Mouse (Mus musculus) layer of hippocampus, adult 11-12 months (tissue): Measurements from ENCODE around the gene Adamtsl4.
A peak's percentile ranks its signal among the peaks of the same experiment; 100 is the strongest.

Source experiments
- DNase-seq: peaks from one replicate; pipeline ENCODE4 v3.0.0; 2022; ENCODE audit warnings: low spot score

The Adamtsl4 gene

DNA sequence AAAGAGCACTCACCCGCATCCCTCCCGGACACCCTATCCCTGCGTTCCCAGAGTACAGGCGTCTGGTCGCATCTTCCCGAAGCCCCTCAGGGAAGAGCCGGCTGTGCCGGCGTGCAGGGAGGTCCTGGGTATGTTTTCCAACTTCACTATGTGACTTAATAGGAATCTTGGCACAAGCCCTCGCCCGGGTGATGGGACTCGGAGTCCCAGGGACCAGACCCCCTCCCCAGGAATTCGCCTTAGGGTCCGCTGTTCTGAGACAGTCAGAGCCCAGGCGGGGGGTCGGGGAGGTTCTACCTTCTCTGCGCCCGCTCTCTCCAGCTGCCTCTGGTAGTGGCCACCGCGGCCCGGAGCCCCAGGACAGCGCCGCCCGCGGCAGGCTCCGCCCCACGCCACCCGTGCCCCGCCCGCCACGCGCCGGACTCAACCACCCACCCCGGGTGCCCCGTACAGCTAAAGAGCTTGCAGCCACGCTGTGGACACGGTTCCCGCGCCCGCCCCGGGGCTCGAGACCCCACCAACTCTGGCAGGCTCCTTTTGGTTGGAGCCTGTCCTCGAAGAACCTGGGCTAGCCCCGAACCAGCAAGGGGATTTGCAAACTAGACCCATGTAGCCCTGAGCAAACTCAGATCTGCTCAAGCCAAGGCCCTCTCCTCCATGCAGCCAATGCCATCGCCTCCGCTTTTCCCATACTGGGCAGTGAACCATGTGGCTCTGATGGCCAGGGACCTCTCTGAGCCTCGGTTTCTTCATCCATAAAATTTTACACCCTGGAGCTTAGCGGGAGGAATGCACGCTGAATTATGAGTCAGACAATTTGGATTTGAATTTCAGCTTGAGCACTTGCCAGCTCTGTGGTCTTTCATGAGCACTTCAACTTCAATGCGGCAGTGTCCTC, at the start of gene Adamtsl4:
TSS of gene Adamtsl4 (minus strand) at position 394 of the 898 bp plus-strand sequence.
- DNase-seq: no peak

DNA sequence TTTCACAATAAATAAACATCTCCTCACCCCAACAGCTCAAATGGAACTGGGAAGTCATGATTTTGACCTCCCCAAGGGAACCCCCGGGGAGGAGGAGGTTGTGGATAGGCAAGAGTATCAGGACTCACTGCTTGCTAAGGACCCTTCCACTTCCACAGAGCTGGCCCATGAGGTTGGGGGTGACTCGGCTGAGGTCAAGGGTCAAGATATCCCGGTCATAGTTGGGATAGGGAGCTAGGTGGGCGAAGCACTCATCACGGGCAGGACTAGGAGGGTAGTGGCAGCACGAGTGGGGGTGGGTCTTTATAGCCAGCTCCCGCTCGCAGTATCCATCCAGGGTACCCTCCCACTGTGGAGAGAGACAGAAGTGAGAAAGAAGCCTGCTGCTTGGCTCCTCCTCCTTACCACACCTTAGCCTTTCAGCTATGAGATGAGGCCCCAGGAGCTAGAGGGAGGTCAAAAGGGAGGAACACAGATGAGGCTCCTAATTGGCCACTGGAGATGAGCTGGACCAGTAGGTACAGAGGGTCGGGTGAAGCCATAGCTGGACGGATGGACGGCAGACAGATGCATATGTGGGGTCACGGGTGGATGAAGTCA, 47.5 kb upstream of the Adamtsl4 start:
- DNase-seq: no peak

DNA sequence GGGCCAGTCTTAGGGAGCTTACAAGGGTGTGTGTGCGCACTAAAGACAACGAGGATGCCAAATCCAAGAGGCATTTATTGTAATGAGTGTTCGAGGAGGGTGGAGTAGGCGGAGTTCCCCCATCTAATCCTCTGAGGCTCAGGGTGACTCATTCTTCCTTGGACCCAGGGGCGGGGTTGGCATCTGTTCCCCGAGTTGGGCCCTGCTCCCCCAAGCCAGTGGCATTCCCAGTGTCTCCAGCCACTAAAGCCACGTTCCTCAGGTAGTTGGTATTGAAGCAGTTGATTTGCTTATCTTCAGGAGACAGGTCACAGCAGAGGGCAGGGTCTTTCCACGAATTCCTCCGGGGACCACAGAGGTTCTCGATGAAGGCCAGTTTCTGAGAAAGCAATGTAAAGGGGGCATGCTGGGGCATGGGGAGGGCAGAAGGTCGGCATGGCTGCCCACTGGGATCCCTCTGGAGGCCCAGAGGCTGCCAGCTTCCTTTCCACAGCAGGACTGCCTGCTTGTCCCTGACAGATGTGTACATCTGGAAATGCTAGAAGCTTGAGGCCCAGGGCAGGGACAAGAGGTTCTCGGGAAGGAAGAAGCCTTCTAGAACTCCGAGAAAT, 46.5 kb upstream of the Adamtsl4 start:
- no peak for DNase-seq

DNA sequence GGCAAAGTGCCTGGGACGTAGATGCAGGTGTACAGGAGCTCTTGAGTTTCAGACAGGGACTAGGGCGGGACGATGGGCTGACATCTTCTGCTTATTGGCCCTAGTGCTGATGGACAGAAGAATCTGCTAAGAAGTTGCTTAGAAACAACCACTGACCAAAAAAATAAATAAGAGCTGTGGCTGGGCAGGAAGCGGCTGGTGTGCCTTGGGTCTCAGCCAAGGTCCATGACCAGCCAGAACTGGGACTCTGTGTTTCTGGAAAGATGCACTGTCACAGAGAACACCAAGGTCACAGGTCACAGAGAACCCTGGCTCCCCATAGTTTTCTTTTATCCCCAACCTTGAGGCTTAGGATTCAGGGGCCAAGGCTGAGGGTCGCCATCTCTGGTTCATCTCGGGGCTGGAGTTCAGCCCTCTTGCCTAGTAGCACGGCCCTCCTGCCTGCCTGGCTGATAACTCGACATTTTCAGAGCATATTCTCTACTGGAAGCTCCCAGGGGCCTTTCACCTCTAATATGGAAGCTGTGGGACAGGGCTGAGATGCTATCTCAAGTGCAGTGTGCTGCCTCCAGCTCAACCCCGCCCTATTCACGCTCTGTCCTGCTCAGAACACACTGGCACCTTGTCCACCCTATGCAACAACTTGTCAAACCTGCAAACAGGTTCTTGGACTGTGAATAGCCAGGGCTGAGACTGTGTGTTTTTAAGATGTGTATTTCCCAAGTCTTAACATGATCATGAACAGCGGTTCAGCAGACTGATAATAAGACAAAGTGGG, 45.2 kb upstream of the Adamtsl4 start:
- DNase-seq: no peak

DNA sequence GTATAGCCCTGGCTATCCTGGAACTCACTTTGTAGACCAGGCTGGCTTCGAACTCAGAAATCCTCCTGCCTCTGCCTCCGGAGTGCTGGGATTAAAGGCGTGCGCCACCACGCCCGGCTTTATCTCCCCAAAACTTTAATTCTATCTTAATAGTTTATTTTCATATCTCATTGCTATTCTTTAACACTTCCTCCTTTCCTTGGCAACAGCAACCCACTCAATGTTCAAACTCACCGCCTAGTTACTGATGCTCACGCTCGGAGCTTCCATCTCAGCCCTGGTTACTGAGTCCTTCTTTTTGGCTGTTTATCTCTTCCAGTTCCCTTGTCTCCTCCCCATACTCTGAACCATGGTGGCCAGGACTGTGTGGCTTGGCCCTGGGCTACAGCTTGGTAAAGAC, 44.6 kb upstream of the Adamtsl4 start:
- no peak for DNase-seq

DNA sequence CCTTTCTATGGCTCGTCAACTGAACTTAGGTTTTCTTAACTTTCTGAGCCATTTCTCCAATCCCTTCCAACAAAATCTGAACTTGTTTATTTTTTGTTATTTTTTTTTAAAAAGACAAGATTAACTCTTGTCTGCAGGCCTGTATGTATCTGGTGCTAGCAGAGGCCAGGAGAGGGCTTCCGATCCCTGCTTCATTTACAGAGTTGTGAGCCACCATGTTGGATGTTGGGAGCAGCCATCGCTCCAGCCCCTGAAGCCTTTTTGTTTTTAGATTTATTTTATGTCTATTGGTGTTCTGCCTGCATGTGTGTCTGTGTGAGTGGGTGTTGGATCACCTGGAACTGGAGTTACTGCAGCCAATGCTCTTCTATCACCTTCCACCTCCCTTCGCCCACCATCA, 44.1 kb upstream of the Adamtsl4 start:
- no peak for DNase-seq

DNA sequence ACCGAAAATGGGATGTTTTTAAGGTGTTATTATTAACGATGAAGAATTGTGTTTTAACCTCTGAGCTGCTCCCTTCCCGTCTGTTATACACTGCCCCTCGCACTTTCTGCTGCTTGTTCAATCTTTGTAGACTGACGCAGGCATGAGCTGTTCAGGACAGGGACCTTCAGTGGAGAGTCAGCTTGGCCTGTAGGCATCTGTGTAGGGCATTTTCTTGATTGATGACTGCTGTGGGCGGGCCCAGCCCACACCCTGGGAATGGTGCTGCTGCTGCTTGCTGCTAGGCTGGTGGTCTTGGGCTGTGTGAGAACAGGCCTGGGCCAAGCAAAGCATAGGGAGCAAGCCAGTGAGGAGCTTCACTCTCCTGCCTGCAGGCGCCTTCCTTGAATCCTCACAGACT, 42.7 kb upstream of the Adamtsl4 start:
- no peak for DNase-seq

DNA sequence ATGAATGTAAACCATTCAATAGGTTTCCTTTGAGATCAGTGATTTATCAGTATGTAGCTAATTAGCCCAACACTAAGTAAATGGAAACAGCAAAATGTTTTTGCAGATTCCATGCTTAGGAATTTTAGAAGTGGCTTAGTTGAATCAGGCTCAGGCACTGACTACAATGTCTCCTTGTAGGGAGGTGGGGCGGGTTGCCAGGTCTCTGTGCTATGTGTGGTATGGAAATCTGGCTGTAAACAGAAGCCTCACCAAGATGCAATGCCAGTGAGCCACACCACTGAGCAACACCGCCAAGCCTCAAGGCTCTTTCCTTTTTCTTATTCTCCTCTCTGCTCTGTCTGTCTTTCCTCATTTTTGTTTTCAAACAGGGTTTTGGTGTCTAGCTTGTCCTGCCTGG, 41.2 kb upstream of the Adamtsl4 start:
- no peak for DNase-seq

DNA sequence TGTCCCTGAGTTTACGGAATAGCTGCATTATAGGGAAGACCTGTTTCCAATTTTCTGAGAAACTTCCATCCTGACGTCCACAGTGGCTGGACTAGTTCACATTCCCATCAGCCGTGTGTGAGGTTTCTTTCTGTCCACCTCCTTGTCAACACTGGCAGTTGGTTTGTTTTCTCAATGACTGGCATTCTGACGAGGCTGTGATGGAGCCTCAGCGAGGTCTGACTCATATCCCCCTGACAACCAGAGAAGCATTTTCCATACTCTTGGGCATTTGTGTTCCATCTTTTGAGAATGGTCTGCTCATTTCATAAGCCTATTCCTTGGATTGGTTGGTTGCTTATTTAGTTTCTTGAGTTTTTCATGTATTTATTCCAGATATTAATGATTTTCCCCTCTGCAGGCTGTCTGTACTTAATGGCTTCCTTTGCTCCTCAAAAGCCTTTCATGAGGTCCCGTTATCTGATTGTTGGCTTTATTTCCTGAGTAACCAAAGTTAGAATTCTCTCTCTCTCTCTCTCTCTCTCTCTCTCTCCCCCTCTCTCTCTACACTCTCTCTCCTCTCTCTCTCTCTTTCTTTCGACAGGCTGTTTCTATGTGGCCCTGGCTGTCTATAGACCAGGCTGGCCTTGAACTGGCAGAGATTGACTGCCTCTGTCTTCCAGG, 39.1 kb upstream of the Adamtsl4 start:
- DNase-seq: no peak

DNA sequence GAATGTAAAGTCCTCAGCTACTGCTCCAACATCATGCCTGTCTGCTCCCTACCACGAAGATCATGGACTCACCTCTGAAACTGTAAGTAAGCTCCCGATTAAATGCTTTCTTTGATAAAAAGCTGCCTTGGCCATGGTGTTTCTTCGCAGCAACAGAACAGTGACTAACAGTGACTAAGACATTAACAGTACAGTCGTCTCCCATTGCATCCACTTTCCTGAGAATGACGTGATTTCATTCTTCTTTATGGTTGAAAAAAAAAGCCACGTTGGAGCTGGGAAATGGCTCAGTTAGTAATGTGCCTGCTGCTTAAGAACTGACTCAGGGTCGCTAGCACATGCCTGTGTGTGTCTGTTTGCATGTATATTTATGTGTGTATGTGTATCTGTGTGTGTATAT, 38.1 kb upstream of the Adamtsl4 start:
- DNase-seq: no peak

DNA sequence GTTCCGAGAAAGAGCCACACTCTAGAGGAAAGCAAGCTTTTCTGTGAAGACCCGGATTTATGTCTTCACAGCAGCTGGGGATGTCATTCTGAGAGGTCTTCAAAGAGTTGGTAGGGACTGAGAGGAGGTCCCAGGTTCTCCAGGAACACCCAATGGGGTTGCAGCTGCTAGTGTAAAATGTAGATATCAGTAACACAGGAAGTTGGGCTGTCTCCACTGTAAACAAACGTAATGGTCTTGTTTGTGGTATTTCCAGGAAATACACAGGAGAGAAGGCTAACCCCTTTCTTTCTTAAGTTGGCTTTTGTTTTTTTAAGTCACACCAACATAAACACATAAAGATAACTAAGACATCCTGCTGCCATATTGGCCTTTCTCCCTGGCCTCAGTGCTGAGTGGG, 34.7 kb upstream of the Adamtsl4 start:
- no peak for DNase-seq

DNA sequence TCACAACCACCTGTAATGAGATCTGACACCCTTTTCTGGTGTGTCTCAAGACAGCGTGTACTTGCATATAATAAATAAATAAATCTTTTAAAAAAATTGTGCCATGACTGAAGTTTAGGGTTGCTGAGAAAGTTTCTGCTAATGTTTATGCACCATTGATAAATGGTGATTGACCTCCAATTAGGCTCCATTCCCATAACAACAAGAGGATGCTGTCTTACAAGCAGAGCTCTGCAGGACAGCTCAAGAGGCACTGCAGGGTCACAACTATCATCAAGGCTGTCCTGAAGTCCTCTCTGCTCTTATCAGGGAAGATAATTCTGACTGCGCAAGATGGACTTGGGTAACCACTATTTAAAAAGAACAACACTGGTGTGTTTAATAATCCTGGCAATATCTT, 30.4 kb upstream of the Adamtsl4 start:
- no peak for DNase-seq

DNA sequence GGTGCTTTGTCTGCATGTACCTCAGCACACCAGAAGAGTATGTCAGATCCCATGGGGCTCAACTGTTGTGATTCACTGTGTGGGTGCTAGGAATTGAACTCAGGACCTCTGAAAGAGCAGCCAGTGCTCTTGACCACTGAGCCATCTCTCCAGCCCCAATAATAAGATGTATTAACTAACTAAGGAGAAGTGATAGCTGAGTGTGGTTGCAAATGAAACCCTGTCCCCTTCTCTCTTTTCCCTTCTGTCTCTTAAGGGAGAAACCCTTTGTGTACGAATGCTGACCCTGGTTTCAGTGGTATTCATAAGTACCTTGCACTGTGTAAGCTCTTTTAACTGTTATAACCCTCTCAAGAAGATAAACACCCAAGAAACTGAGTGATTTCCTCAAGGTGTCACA, 28.4 kb upstream of the Adamtsl4 start:
- no peak for DNase-seq

DNA sequence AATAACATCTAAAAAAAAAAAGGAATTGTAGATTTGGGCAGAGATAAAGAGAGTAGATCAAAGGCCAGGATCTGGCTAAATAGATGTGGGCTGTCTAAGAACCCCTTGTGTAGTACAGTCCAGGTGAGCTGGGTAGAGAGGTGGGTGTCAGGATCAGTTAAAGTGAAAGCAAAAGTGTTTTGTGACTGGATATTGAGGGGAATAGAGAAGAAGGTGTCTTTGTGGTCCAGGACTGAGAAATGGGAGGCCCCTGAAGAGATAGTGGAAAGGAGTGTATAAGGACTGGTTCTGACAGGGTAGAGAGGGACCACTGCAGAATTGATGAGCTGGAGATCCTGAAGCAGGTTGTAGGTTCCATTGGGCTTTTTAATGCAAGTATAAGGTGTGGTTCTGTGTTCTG, 22.2 kb upstream of the Adamtsl4 start:
- no peak for DNase-seq

DNA sequence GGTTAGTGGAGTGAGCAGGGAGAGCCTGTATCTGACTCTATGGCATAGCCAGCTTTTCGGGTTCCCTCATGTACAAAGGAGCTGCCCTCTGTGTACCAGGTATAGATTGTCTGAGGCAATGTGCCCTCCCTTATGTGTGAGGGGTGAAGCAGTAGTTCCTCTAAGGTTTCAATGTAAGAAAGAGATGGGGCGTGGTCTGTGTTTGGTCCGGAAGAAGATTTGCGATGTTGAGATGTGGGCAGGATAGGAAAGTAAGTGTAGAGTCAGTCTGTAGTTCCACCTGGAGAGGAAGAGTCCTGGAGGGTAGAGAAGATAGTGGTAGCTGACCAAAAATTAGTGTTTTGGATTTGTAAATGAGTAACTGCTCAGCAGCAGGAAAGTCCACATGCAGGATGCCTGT, 21.3 kb upstream of the Adamtsl4 start:
- no peak for DNase-seq

DNA sequence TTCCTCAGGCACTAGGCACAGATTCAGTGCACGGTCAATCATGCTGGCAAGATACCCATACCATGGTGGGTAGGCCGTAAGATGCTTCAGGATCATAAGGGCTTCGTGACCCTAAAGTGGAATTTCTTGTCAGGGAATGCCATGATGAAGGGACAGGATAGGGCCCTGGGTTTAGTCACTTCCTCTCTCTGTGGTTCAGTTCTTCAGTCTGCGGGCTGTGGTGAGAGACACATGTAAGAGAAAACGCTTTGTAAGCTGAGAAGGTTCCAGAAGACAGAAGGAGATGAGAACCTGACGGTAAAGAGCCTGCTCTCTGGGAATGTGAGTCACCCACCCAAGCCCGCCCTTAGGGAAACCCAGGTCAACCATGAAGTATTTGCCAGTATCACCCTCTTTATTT, 19.8 kb upstream of the Adamtsl4 start:
- no peak for DNase-seq

DNA sequence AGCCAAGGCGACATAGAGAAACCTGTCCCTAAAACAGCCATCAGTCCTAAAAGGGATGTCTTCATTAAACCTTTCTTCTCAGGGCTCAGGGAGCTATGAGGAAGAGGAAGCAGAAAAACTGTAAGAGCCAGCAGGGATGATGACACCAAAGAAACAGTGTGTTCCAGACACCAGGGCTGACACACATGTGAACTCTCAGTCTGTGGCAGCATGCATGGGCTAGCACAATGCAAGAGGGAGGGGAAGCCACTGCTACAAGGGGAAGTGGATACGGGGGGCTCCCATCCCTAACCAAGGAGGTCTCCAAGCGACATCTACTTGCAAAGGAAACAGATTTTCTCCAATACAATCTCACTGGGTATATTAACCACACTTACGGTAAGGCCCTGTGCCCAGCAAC, 18.6 kb upstream of the Adamtsl4 start:
- DNase-seq: no peak

DNA sequence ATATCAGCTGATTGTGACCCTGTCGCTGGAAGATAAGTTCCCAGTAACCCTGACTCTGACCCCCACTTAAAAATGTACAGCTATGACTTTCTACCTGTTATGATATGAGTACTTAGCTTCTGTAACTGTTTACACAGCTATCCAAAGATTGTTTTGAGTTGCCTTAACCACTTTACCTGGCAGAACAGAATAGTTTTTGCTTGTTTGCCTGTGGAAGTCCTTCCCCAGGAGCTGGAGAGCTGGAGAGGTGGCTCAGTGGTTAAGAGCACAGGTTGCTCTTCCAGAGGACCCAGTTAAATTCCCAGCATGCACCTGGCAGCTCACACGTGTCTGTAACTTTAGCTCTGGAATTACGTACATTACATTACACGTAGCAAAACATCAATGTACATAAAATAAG, 16.9 kb upstream of the Adamtsl4 start:
- DNase-seq: no peak

DNA sequence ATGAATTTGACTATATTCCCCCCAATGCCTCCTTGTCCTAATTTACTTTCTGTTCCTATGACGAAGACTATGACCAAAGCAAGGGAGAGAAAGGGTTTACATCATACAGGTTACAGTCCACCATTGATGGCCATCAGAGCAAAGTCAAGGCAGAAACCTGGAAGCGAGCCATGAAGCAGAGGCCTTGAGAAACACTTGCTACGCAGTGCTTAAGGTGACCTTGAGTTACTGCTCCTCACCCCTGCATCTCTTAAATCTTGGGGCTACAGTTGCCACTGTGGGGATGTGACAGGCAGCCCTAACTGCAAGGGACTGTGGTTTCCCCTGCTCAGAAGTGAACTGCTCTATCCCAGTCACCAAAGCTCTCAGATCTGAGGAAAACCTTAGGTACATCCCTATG, 15.6 kb upstream of the Adamtsl4 start:
- DNase-seq: no peak

DNA sequence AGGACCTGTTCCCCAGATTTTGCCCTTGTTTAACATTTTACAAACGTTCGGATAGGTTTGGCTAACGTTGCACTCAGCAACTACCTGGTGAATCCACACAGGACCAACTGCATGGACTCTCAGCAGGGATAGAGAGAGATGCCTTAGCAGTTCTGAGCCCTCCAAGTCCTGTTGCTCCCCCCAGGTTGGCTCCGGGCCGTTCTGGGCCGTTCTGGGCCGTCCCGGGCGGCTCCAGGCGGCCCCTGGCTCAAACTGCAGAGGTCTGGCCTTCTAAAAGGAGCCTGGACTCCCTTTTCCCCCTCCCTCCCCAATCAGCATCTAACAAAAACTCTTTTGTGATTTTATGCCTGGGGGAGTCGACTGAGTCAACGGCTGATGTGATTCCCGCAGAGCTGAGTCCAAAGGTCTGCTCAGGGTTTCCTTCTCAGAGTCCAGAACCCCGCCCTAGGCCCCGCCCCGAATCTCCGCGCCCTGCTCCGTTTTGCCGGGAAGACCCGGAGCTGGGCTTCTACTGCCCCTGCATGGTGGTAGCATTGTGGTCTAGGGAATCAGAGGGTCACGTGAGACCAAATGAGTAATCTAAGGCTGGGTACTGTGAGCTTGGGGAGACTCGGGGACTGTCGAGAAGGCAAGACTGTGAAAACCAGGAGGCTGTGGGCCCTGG, 14.3 kb upstream of the Adamtsl4 start:
- DNase-seq: peak; percentile 75

DNA sequence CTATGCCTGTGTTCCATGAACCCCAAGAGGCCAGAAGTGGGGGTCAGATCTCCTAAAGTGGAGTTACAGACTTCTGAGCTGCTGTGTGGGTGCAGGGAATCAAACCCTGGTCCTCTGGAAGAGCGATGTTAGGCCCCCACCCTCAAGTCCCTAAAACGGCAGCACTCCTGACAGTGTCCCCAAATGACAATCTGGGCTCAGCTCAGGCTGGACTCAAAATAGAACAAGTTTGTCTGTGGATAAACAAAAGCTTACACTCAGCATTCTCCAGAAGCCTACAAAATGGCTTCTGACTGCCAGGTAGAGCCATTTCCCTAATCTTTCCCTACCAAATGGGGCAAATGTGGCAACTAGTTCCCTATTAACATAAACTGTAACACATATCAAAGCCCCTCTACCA, 13.4 kb upstream of the Adamtsl4 start:
- no peak for DNase-seq
